Mouse (Mus musculus) liver, adult 2 months (tissue): Measurements from ENCODE around the gene Gnai2. TPM values are rescaled to one million over a fixed set of nuclear protein-coding genes. Genes with fewer than 3 reads are reported as not detected.

Experiments used
- DNase-seq: peaks from one replicate; pipeline ENCODE4 v3.0.0-alpha.2; 2011; ENCODE audit warnings: low read depth, low spot score; ENCODE audit errors: extremely low read depth
- H3K27ac ChIP-seq: fragments of 200-500 bp; replicated peaks from 2 replicates; pipeline ENCODE4 v1.5.1; 2012; ENCODE audit warnings: low read depth, mild to moderate bottlenecking, control low read depth, inconsistent platforms, low read length; ENCODE audit not compliant: insufficient read depth
- H3K27me3 ChIP-seq: fragments of 200-500 bp; 2 replicates; pipeline ENCODE4 v1.6.1; 2012; ENCODE audit warnings: mild to moderate bottlenecking, moderate library complexity, low read length, inconsistent platforms; ENCODE audit not compliant: control insufficient read depth, insufficient read depth
- H3K36me3 ChIP-seq: fragments of 200-500 bp; 2 replicates; pipeline ENCODE4 v1.6.1; 2012; ENCODE audit warnings: low read length, inconsistent platforms; ENCODE audit not compliant: control insufficient read depth, insufficient read depth
- H3K4me1 ChIP-seq: fragments of 200-500 bp; 2 replicates; pipeline ENCODE4 v1.6.1; 2011; ENCODE audit warnings: low read length; ENCODE audit not compliant: control insufficient read depth, insufficient read depth
- H3K4me3 ChIP-seq: fragments of 200-500 bp; 2 replicates; pipeline ENCODE4 v1.5.1; 2011; ENCODE audit warnings: low read depth, mild to moderate bottlenecking, control low read depth, low read length, moderate library complexity; ENCODE audit not compliant: insufficient read depth
- H3K79me2 ChIP-seq: fragments of 200-500 bp; 2 replicates; pipeline ENCODE4 v1.6.1; 2012; ENCODE audit warnings: inconsistent platforms, mild to moderate bottlenecking, low read length, moderate library complexity; ENCODE audit not compliant: control insufficient read depth, insufficient read depth
- H3K9ac ChIP-seq: fragments of 200-500 bp; 2 replicates; pipeline ENCODE4 v1.6.1; 2012; ENCODE audit warnings: low read depth, mild to moderate bottlenecking, control low read depth, inconsistent platforms, low read length
- CTCF ChIP-seq: fragments of 200-500 bp; IDR thresholded peaks from 2 replicates; pipeline ENCODE4 v1.5.1; 2011; ENCODE audit warnings: low read depth, low read length, control low read depth
- POLR2A ChIP-seq: fragments of 200-500 bp; IDR thresholded peaks from 2 replicates; pipeline ENCODE4 v1.6.1; 2011; ENCODE audit warnings: low read length, control low read depth; ENCODE audit not compliant: insufficient read depth; ENCODE audit errors: extremely low read depth
- WGBS: fragments of 180-500 bp; shearing (Covaris S2); methylation state at CpG from one replicate; pipeline ENCODE4 v1.1.7; 2018; 5-methylcytosine and 5-hydroxymethylcytosine counted together
- polyA plus RNA-seq: library from polyadenylated mRNA; depleted of rRNA; stranded (reverse); fragments of >200 nt; gene quantifications from 2 replicates; pipeline ENCODE4 v1.2.3, GENCODE M21; 2012
- total RNA-seq: library from RNA; depleted of rRNA; stranded (reverse); fragments of >200 nt; gene quantifications from 2 replicates; pipeline ENCODE4 v1.2.3, GENCODE M21; 2014

Gene Gnai2
- total and polyA plus RNA-seq, 2 experiments, result 31.6 to 122 TPM

DNA sequence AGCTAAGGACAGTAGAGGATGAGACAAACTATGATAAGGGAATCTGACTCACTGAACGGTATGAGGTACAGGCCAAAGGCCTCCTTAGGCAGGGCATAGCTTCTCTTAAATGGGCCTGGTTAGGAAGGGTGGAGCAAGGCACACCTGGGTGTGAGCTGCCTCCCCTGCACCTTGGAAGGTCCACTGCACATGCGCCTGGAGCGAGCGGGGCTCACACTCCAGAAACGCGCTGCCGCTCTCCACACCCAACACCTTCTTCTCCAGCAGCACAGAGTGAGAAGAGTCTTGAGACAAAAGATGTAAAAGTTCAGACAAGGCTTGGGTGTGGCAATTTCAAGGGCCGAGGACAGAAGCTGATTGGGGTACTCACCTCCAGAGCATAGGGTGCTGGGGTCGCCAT, 35.7 kb downstream of the Gnai2 start:
- Histone ChIP-seq H3K4me1 (peaks cover 10% of the 10 kb centered on the region; the same call in 1 of the 2 replicates), H3K27ac (no peak overlapping the region), H3K36me3 (no peaks in the 10 kb centered on the region), H3K27me3 (no peaks in the 10 kb centered on the region), H3K9ac (no peak overlapping the region), H3K4me3 (no peak overlapping the region), H3K79me2 (no peaks in the 10 kb centered on the region)
- TF ChIP-seq POLR2A (no peak), CTCF (no peak)
- 88% methylated on average over 9 of the region's 9 CpGs for WGBS
- no peak for DNase-seq

DNA sequence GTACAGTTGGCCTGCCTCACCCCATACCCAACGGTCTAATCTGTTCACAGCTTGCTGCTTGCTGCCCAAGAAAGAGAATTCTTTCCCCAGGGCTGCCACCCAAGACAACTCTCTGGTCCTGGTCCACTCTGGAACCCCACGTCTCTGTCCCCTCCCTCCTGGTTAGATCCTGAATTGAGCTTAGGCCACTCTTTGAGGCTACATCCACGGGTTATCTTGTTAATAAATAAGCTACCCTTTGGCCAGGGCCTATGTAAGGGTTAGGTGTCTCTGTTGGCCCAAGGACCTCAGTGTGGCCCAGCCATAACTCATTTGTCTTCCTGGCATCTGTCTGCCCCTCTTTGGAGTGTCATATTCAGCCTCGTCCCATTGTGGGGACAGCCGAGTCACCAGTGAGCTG, 36.8 kb downstream of the Gnai2 start:
- H3K9ac ChIP-seq, result peak overlapping the region; percentile 18
- no peak for TF ChIP-seq CTCF
- no peak for TF ChIP-seq POLR2A
- no peaks in the 10 kb centered on the region for H3K79me2 ChIP-seq
- peak overlapping the region; percentile 47 for H3K27ac ChIP-seq
- no peaks in the 10 kb centered on the region for H3K27me3 ChIP-seq
- H3K4me3 ChIP-seq, result peak overlapping the region; percentile 8; the same call in 1 of the 2 replicates
- peaks cover 16% of the 10 kb centered on the region for H3K4me1 ChIP-seq
- DNase-seq, result peak; percentile 79
- H3K36me3 ChIP-seq, result no peaks in the 10 kb centered on the region; the same call in 1 of the 2 replicates
- WGBS, result 38% methylated on average over 5 of the region's 5 CpGs

DNA sequence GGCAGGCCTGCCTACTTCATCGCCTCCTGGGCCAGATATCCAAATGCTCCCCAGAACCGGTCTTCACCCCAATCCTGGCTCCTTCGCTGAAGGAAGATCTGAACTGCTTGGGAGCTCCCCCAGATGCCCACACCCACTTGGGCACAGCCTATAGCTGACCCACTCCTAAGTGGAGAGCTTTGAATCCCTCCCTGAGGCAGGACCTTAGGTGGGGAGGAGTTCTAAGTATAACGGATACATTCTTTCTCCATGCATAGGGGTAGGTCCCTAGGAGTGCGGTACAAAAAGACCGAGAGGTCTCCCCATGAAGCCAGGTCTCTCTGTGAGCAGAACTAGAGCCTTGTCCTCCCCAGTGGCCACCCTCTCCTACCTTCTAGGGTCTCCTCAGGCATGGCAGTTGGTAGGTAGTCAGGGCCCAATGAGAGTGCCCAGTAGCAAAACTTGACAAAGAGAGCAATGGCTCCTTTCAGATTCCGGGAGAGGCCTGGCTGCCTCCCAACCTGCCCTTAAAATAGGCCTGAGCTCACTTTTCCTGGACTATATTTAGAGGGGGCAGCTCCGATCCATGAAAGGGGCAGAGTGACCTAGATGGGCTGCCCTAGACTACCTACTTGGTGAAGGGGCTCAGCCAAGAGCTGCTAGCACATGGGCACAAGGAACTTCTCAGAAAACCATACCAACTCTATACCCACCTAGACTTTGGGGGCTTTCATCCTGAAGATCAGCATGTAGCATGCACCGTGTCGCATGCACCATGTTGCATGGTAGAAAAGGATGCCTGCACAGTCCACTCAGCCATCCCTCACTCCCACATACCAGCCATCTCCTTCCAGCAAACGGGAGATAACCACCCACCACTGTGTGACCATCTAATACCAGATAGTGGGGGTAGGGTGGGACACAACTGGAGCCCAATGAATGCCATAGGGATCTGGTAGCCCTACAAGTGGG, 38.3 kb downstream of the Gnai2 start:
- H3K9ac ChIP-seq, result no peak overlapping the region
- H3K79me2 ChIP-seq, result no peaks in the 10 kb centered on the region
- no peak overlapping the region for H3K27ac ChIP-seq
- H3K27me3 ChIP-seq, result no peaks in the 10 kb centered on the region
- no peak for DNase-seq
- 89% methylated on average over 11 of the region's 11 CpGs for WGBS
- peaks cover 20% of the 10 kb centered on the region for H3K4me1 ChIP-seq
- TF ChIP-seq CTCF, result no peak
- TF ChIP-seq POLR2A, result no peak
- H3K36me3 ChIP-seq, result peaks cover 2% of the 10 kb centered on the region; the same call in 1 of the 2 replicates
- H3K4me3 ChIP-seq, result no peak overlapping the region

DNA sequence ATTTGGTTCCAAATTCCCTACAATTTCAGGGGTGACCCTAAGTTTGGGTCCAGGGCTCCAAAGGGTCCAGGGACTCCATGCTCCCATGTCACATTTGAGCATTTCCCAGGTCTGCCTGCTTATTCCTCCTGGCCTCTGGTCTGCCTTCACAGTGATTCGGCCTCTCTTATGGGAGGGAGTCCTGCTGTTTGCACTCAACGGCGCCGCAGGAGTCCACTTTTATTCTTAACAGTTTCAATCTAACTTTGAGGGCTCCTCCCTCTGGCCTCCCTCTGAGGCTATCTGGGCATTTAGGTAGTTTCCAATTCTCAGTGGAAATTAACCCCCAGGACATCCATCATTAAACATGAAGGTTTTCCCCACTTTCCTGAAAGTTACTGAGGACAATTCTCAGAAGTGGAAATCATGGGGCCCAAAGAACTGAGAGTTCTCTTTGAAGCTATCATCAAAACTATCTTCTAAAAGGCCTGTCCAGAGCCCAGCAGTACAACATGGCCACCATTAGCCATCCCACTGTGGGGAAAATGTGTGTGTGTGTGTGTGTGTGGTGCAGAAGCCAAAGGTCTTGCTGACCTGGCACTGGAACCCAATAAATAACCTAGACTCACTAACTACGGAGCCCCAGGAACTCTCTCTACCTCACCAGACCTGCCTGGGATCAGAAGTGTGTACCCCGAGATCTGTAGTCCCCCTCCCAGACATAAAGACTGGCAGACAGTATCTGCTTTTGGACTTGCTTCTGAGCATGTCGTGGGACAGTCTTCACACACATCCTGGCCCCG, 40.7 kb downstream of the Gnai2 start:
- TF ChIP-seq POLR2A (no peak), CTCF (no peak)
- Histone ChIP-seq H3K4me1 (peaks cover 30% of the 10 kb centered on the region), H3K27me3 (no peaks in the 10 kb centered on the region), H3K36me3 (peaks cover 4% of the 10 kb centered on the region; the same call in 1 of the 2 replicates), H3K79me2 (no peaks in the 10 kb centered on the region), H3K9ac (no peak overlapping the region), H3K4me3 (no peak overlapping the region), H3K27ac (no peak overlapping the region)
- no peak for DNase-seq
- 83% methylated on average over 8 of the region's 8 CpGs for WGBS

DNA sequence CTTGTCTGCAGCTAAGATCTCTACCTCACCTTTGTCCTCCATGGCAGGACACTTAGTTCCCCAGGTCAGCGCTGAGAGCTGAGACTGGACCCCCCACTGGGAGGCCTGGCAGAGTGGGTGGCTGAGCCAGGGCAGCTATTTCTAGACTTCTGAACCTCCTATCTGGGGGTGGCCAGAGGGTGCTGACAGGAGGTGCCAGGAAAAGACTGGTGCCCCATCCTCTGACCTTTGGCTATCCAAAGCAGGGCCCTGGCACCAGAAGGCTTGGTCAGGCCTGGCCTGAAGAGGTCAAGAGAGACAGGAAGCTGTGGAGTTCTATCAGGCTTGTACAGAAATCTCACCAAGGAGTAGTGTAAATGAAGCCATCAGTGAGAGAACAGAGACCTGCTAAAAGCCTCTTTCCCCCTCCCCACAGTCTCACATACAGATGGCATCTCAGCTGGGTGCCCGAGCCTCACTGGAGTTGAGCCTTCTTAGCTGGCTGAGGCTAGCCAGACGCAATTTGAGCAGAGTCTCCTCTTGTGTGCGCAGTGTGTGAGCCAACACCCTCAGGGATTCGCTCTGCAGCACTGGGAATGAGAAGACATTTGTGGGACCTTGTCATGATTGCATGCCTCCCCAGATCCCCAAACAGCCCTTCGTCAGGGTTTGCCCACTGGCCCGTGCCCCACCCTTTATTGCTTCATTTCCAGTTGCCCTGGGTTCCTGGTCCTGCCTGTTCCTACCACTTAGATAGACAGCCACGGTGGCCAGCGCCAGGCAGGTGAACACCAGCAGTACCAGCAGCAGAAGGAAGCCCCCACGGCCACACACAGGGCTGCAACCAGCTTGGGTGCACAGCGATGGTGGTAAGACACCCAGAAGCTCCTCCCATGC, 41.8 kb downstream of the Gnai2 start:
- H3K4me1 ChIP-seq, result peaks cover 36% of the 10 kb centered on the region
- H3K36me3 ChIP-seq, result peaks cover 4% of the 10 kb centered on the region; the same call in 1 of the 2 replicates

More for the DNA sequence above, 41.8 kb downstream of the Gnai2 start:
- no peaks in the 10 kb centered on the region for H3K79me2 ChIP-seq
- H3K27me3 ChIP-seq, result no peaks in the 10 kb centered on the region
- 56% methylated on average over 11 of the region's 11 CpGs for WGBS
- no peak for TF ChIP-seq POLR2A
- TF ChIP-seq CTCF, result no peak
- no peak overlapping the region for H3K9ac ChIP-seq
- peak; percentile 84 for DNase-seq
- H3K4me3 ChIP-seq, result no peak overlapping the region
- peak overlapping the region; percentile 61 for H3K27ac ChIP-seq
